Mouse (Mus musculus): Measurements from ENCODE around the gene Speer4c. TPM values are rescaled to one million over a fixed set of nuclear protein-coding genes. Genes with fewer than 3 reads are reported as not detected.
A peak's percentile ranks its signal among the peaks of the same experiment; 100 is the strongest.
"Not testable (repeated sequence)": the region's sequence is repeated elsewhere in the genome, so short reads cannot be mapped to it uniquely, and the experiment has no call there.

The Speer4c gene
- polyA plus RNA-seq, 1 experiment from 2014 or later, result not detected

- not testable (repeated sequence) for H3K4me3 ChIP-seq (replicated peaks); H3K9ac ChIP-seq; H3K27ac ChIP-seq; H3K36me3 ChIP-seq; H3K4me1 ChIP-seq; H3K27me3 ChIP-seq; H3K4me2 ChIP-seq
- peaks cover 16% of the 10 kb centered on the region for H3K9me3 ChIP-seq (replicated peaks)
- ATAC-seq (replicated peaks; ENCODE audit: low FRiP score), result peak; percentile 81
- WGBS, result 69% methylated on average over 13 of the region's 13 CpGs
These were observed 33.8 kb downstream of the Speer4c start for GRCm38 (mm10) chr5:15679980-15680949.

GRCm38 (mm10) chr5:15678907-15679306 lies 35.2 kb downstream of the Speer4c start:
- H3K27ac ChIP-seq; H3K36me3 ChIP-seq; ATAC-seq (replicated peaks; ENCODE audit: low FRiP score); H3K4me3 ChIP-seq (replicated peaks); H3K9ac ChIP-seq; H3K4me1 ChIP-seq; H3K4me2 ChIP-seq; H3K27me3 ChIP-seq: not testable (repeated sequence)
- H3K9me3 ChIP-seq (replicated peaks), result peaks cover 13% of the 10 kb centered on the region
- WGBS, result 73% methylated on average over 2 of the region's 2 CpGs

- not testable (repeated sequence) for H3K4me1 ChIP-seq; H3K27me3 ChIP-seq; H3K4me2 ChIP-seq; H3K4me3 ChIP-seq (replicated peaks); H3K9ac ChIP-seq; H3K27ac ChIP-seq; H3K36me3 ChIP-seq
- ATAC-seq (replicated peaks; ENCODE audit: low FRiP score), result peak; percentile 80; the same call in 1 of the 2 replicates
- WGBS, result 83% methylated on average over 4 of the region's 4 CpGs
- H3K9me3 ChIP-seq (replicated peaks), result peaks cover 17% of the 10 kb centered on the region
These were observed 36.3 kb downstream of the Speer4c start for GRCm38 (mm10) chr5:15677750-15678149.

- H3K27me3 ChIP-seq; H3K36me3 ChIP-seq; H3K9ac ChIP-seq; H3K4me1 ChIP-seq; H3K4me3 ChIP-seq (replicated peaks); H3K27ac ChIP-seq; H3K4me2 ChIP-seq: not testable (repeated sequence)
- ATAC-seq (replicated peaks; ENCODE audit: low FRiP score), result peak; percentile 71
- peaks cover 14% of the 10 kb centered on the region for H3K9me3 ChIP-seq (replicated peaks)
- 92% methylated on average over 5 of the region's 8 CpGs for WGBS
These were observed 39.4 kb downstream of the Speer4c start for GRCm38 (mm10) chr5:15674429-15675244.

- ATAC-seq (replicated peaks; ENCODE audit: low FRiP score); H3K9ac ChIP-seq; H3K27me3 ChIP-seq; H3K36me3 ChIP-seq; H3K27ac ChIP-seq; H3K4me1 ChIP-seq; H3K4me3 ChIP-seq (replicated peaks); H3K4me2 ChIP-seq: not testable (repeated sequence)
- WGBS, result 78% methylated on average over 2 of the region's 2 CpGs
- H3K9me3 ChIP-seq (replicated peaks), result peaks cover 11% of the 10 kb centered on the region
These were observed 40.1 kb downstream of the Speer4c start for GRCm38 (mm10) chr5:15673989-15674388.

GRCm38 (mm10) chr5:15670789-15671188 lies 43.3 kb downstream of the Speer4c start:
- H3K4me3 ChIP-seq (replicated peaks); H3K4me1 ChIP-seq; H3K9me3 ChIP-seq (replicated peaks); H3K27ac ChIP-seq; H3K36me3 ChIP-seq; H3K9ac ChIP-seq; H3K4me2 ChIP-seq; H3K27me3 ChIP-seq: not testable (repeated sequence)
- ATAC-seq (replicated peaks; ENCODE audit: low FRiP score), result 0 out of 2 replicates have a peak, but pooled peaks have one; percentile 43
- 89% methylated on average over 18 of the region's 18 CpGs for WGBS

GRCm38 (mm10) chr5:15663847-15664246 lies 50.2 kb downstream of the Speer4c start:
- not testable (repeated sequence) for H3K27me3 ChIP-seq; H3K4me1 ChIP-seq; H3K9ac ChIP-seq; H3K9me3 ChIP-seq (replicated peaks); ATAC-seq (replicated peaks; ENCODE audit: low FRiP score); H3K27ac ChIP-seq; H3K4me3 ChIP-seq (replicated peaks); H3K4me2 ChIP-seq; H3K36me3 ChIP-seq
- WGBS, result 75% methylated on average over 7 of the region's 7 CpGs

Other genes starting within 250 kb of the Speer4c start
- gene Gm21149, start 237.7 kb downstream of the Speer4c start, polyA plus RNA-seq (2015; fragmentation: Nextera tagmentation; extraction: Ambion mirVana), result not detected in 2 replicates
- not detected in 2 replicates for gene Gm21190, start 185.0 kb downstream of the Speer4c start, polyA plus RNA-seq (2015; fragmentation: Nextera tagmentation; extraction: Ambion mirVana)
- gene Gm21083, start 136.9 kb downstream of the Speer4c start, polyA plus RNA-seq (2015; fragmentation: Nextera tagmentation; extraction: Ambion mirVana), result not detected in 2 replicates
- not detected in 2 replicates for gene Speer4d, start 95.2 kb downstream of the Speer4c start, polyA plus RNA-seq (2015; fragmentation: Nextera tagmentation; extraction: Ambion mirVana)
- gene 4930572O03Rik, start 57.2 kb downstream of the Speer4c start, polyA plus RNA-seq (2015; fragmentation: Nextera tagmentation; extraction: Ambion mirVana), result not detected in 2 replicates
- gene Cacna2d1, start 220.4 kb upstream of the Speer4c start, polyA plus RNA-seq (2015; fragmentation: Nextera tagmentation; extraction: Ambion mirVana), result 18.4 and 19.1 TPM in 2 replicates

Measured in kidney, embryonic 15.5 days (tissue).